Mouse (Mus musculus): ENCODE results near the gene Isy1.

Isy1 gene

DNA sequence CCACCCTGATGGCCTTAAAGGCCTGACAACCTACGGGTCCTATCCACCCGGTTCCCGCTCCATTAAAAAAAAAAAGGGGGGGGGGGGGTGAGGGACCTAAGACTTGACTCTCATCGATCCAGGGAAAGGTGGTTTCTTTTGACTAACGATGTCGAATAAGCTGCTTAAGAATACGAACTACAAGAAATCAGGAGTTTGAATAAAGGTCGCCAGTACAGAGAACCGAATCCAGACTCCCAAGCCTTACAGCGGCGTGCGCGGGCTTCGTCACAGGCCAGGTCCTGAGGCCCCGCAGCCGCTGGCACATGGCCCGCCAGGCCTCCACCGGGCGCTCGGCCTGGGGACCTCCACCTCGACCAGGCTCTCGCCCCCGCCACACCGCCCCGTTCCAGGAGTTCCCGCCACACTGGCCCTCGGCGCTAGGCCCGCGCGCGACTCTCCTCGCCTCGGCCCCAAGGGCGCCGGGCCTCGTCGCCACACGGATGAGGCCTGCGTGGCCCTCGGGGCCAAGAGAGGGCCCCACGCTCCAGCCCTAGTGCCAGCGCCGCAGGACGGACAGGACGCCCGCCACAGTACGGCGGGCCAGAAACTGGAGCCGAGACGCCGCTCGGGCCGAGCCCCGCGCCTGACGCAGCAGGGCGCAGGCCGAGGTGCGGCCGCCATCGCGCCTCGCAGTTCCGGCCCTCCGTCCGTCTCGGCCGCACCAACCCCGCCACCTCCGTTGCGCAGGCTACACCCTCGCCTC, 11.7 kb upstream of the Isy1 start:
- no peak for DNase-seq (ENCODE audit: low spot score)

- no peak for DNase-seq (ENCODE audit: low spot score)
Measured at GRCm38 (mm10) chr6:87849780-87850154, 11.2 kb upstream of the Isy1 start.

DNA sequence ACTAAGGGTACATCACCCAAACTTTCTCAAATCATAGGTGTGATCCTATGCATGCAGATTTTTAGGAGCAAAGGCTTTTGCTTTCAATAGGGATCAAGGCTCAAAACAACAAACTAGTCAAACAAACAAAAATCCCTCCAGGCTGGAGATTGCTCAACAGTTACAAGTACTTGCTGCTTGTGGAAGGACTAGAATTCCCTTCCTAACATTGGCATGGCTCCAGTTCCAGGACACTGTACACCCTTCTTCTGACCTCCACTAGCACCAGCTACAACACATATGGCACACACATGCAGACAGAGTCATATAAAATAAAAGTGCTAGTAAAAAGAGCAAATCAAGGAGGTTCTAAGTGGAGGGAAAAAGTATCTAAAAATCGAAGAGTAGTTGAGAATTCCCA, 8.2 kb upstream of the Isy1 start:
- DNase-seq (ENCODE audit: low spot score), result no peak

DNA sequence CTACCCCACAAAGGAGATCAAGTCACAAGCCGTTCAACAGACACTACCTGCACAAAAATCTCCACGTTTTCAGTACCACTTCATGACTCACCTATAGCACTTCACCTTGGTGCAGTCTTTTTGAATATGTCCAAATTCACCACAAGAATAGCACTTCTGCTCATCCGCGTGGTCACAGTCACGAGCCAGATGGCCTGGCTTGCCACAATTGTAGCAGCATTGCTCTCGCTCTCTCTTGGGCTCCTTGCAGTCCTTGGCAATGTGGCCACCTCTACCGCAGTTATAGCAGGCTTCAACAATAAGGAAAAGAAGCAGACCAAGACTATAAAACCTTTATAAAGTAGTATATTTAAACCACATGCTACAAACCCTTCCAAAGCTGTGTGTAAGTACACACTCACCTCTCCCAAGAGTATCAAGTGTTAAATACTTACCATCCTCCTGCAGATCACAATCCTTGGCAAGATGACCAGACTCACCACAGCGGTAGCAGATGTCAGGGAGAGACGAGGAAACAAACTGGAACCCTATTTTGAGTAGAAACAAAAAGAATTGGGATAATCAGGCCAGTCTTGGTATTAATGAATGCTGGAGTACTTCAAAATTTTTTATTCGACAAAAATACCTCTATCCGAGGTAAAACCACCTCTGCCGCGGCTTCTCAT, 6.6 kb upstream of the Isy1 start:
- no peak for DNase-seq (ENCODE audit: low spot score)

DNA sequence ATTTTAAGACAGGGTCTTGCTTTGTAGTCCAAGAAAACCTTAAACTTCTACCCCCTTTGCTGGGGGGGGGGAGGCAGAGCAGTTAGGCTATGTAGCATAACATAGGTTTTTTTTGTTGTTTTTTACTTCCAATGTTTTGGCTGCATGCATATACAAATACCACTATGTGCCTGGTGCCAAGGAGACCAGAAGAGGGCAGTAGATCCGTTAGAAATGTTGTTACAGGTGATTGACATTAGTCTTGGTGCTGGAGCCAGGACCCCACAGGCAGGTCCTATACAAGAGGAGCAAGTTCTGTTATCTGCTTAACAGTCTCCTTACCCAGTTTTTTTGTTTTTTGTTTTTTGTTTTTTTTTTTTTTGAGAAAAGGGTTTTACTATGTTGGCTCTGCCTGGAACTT, 3.7 kb upstream of the Isy1 start:
- no peak for DNase-seq (ENCODE audit: low spot score)

DNA sequence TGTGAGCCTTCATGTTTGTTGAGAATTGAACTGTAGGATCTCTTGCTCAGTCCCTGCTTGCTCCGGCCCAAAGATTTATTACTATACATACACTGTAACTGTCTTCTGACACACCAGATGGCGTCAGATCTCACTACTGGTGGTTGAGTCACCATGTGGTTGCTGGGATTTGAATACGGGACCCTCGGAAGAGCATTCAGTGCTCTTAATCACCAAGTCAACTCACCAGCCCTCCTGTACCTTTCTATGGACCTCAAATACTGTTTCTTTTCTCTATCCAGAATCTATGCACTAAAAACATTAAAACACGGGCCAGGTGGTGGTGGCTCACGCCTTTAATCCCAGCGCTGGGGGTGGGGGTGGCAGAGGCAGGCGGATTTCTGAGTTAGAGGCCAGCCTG, 3.0 kb upstream of the Isy1 start:
- no peak for DNase-seq (ENCODE audit: low spot score)

DNA sequence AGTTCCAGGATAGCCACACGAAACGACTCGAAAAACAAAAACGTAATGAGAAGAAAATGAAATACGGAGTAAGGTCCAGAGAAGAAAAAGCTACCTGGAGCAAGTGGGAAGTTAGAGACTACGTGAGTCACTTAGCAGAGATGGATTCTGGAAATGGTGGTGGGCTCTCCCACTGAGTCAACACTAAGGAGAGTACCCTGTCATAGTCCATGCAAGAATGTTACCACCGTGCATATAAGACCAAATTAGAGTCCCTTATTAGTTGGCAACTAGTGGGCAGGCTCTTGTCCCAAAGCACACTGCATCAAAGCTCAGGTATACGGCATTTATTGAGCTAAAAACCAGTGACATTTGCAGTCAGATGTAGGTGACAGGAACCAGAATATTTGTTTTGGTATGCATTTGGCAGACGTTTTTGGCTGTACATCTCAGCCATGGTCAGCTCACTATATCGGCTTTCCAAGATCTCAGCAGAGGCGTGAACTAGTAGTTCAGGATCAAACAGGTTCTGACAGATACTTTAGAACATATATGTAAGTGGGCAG, 1.3 kb upstream of the Isy1 start:
- DNase-seq (ENCODE audit: low spot score), result no peak

DNA sequence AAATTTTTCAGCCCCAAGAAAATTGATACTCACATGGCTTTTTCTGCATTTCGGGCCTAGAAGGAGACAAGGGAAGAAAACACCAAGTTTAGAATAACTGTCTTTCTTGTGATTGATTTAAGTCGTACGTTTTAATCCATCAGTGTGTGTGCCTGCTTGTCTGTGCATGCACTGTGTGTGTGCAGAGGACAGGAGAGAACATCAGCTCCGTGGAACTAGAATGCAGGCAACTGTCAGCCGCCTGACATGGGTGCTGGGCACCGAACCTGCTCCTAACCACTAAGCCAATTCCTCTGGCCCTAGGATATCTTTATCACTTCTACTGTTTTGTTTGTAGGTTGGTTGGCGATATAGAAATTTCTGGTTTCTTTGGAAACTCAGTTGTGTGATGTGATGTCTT, 2.9 kb downstream of the Isy1 start, which contains the start of gene Gm45140:
Gene Gm45140, minus strand, starts transcription at position 101 of the 400 bp plus-strand sequence.
- no peak for DNase-seq (ENCODE audit: low spot score)

DNA sequence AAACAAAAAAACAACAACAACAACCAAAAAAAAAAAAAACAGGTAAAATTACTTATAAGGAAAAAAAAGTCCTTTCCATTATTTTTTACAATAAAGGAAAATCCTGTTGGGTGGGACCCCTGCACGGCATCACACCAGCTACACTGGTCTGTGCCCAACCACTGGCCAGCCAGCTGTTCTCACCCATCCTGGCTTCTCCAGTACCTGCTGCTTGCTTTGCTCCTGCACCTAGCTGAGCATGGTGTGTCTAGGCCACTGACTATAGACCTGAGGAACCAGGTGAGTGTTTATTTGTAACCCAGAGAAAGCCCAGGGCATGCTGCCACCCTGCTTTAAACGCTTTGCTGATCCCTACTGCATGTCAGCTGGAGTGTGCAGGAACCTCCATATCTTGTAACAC, 18.2 kb downstream of the Isy1 start:
- no peak for DNase-seq (ENCODE audit: low spot score)

- DNase-seq (ENCODE audit: low spot score), result no peak
Measured at GRCm38 (mm10) chr6:87814486-87814885, 24.1 kb downstream of the Isy1 start.

- no peak for DNase-seq (ENCODE audit: low spot score)
Measured at GRCm38 (mm10) chr6:87812656-87813055, 25.9 kb downstream of the Isy1 start.

- peak; percentile 69 for DNase-seq (ENCODE audit: low spot score)
Measured at GRCm38 (mm10) chr6:87811675-87812338, 26.8 kb downstream of the Isy1 start, which contains the start of gene Rab43. Gene Rab43, minus strand, starts transcription at chr6:87812164.

DNA sequence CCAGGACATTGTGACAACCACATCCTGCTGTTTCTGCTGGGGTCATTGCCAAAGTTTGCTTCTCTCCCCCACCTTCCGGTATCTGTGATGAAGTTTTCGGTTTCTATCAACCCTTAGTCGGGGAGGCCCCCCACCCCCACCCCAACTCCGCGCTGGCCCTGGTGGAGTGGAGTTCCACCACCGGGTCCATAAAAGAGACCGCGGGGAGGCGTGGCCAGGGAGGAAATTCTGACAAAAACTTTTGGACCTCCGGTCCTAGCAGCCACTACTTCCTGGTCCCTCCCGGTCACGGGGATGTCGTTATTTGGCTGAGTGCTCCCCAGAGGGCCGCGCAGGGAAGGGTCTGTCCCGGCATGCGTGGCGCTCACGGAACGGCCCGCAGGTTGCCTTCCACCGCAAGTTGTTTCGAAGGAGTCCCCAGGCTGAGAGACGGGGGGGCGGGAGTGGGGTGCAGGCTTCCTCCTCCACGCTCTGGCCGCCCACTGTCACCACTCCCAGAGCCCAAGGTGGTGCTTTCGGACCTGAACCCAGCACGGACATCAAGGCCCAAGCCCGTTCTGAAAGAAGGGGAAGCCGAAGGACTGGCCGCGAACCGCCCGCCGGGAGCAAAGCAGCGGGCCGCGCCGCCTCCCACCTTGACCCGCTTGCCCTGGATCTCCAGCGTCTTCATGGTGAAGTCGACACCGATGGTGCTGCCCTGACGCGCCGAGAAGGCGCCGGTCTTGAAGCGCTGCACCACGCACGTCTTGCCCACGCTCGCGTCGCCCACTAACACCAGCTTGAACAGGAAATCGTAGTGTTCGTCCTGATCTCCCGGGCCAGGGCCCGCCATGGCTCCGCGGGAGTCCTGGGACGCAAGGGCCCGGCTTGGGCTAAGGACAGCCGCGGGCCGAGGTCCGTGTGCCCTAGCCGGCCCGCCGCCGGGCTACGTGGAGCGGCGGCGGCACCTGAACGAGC, 27.6 kb downstream of the Isy1 start:
- DNase-seq (ENCODE audit: low spot score), result no peak

DNA sequence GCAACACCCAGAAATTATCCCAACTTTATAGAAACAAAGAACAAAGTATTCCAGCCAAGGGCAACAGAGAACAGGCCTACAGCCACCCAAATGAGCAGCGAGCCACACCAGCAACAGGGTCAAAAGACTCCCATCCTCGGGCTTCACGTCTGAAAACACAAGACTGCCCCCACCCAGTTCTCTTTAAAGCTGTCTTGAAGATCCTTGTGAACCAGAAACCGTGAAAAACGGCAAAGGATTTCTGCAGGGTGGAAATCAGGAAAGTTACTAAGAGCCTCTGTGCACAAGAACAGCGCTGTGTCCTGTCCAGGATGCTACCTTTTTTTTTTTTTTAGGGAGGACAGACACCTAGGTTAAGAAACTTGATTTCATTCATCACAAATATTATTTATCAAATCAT, 28.3 kb downstream of the Isy1 start:
- no peak for DNase-seq (ENCODE audit: low spot score)

DNA sequence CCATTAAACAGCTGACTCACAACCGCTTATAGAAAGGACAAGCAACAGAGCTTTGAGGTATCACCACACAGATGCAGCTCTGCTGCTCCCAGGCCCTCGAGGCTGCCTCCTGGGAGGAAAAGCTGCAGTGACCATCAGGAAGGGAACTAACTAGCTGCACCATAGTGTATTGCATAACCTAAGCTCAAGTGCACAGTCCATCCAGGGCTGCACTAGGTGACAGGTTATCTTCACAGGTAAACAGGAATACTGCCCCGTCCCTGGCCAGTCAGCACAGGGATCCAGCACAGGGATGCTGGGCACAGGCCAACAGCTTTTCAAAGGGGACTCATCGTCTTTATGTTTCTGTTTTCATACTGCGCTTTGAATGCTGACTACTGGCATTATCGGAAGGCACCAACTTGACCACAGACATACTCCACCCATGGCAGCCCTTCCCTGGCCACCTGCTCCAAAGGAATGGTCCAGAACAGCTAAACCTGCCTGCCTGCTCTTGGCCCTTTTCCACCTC, 28.9 kb downstream of the Isy1 start:
- DNase-seq (ENCODE audit: low spot score), result no peak

GRCm38 (mm10) chr6:87809144-87809543, 29.5 kb downstream of the Isy1 start:
- DNase-seq (ENCODE audit: low spot score), result no peak

- no peak for DNase-seq (ENCODE audit: low spot score)
Measured at GRCm38 (mm10) chr6:87808521-87808920, 30.1 kb downstream of the Isy1 start.

DNA sequence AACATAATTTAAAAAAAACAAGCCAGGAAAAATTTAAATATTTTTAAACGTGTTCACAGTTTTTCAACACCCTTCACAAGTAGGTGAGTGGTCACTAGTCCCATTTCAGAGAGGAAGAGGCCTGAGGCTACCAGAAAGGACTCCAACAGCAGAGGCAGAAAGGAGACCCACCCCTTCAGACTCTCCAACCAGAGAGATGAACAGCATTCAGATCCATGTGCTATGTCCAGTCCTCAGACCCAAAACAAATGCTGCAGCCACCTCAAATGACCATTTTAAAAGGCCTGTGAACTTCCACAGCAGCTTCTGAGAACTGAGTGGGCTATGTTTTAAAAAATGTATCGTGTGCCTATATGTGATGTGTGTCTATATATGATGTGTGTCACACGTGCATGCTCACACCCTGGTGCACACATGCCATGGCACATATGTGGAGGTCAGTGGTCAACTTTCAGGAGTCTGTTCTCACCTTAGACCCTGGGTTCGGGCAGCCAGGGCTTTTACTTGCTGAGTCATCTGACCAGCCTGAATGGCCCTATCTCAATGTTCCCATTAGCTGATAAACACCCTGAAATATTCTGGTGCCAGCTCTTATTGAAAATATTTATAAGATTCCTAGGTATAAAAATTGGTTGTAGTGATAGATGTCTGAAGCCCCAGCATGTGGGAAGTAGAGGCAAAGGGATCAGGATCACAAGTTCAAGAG, 30.7 kb downstream of the Isy1 start:
- no peak for DNase-seq (ENCODE audit: low spot score)

- no peak for DNase-seq (ENCODE audit: low spot score)
Measured at GRCm38 (mm10) chr6:87806857-87807256, 31.7 kb downstream of the Isy1 start.

DNA sequence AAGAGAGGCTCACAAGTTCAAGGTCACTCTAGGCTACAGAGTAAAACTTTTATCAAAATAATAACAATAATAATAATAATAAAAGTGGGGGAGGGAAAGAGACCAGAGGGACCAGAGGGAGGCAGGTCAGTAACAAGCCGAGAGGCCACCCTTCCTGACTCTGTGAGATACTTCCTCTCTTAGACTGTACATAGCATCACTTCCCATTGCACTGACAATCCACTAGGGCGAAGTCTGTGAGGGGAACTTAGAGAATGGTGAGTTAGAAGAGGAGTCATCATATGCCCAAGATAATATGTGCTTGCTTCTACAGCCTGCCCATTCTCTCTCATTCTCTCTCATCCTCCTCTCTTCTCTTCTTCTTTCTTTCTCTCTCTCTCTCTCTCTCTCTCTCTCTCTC, 32.6 kb downstream of the Isy1 start:
- DNase-seq (ENCODE audit: low spot score), result no peak

DNA sequence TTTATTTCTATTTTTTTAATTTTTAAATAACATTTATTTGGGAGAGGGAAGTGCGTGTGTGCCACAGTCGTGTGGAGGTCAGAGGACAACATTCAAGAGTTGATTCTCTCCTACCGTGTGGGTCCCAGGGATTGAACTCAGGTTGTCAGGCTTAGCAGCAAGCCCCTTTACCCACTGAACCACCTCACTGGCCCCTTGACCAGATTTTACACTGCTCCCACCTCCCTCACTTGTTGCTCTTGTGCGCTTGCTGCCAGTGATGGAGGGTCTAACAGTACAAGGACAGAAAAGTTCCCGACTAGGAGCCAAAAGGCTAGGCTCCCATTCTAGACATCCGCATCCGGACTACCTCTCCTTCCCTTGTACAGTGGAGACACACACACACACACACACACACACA, 33.1 kb downstream of the Isy1 start:
- no peak for DNase-seq (ENCODE audit: low spot score)
